Mouse (Mus musculus): Measurements from ENCODE around the gene Hils1.
A peak's percentile ranks its signal among the peaks of the same experiment; 100 is the strongest.
"Not testable (repeated sequence)": the region's sequence is repeated elsewhere in the genome, so short reads cannot be mapped to it uniquely, and the experiment has no call there.

Gene Hils1

GRCm38 (mm10) chr11:95006525-95007219 lies 39.3 kb downstream of the Hils1 start:
- peak; percentile 89 to 92 for DNase-seq

GRCm38 (mm10) chr11:95007418-95007817 lies 40.0 kb downstream of the Hils1 start:
- DNase-seq, result no peak

DNA sequence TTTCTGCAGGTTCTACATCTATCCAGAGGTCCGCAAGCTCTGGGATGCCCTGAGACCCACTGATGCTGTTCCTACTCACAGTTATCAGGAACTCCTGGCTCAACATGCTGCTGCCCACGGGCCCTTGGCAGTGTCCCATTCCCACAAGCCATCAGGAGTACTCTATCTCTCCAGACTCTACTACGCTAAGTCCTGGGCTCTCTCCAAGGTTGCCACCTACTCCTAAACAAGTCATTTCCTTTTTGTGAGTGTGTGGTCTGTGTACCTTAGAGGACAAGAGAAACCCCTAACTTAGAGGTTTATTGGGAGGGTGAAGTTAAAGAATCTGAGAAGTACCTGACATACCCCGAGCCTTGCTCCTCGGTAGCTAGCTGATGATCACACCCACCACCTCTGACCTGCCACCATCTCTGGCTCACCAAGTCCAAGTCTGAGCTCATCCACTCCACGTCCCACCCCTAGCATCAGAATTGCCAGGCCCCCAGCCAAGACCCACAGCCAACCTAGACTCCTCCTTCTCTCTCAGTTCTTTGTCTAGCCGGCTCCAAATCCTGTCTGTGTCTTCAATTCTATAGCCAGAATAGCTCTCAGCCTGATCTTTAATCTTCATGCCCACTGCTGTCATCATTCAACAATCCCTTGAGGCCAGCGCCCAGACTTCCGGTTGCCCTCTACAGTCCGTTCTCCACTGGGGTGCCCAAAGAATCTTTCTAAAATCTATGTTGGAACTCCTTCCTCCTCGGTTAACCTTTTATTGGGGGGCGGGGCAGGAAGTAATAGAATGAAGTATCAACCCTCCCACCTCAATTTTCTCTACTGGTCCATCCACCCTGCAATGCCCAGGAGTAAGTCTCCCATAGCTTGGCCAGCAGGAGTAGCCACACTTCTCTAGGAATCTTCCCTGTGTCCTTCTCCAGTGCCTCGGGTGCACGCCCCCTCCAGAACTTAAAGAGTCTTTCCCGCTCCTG lies 41.6 kb downstream of the Hils1 start:
- peak in 1 of 2 experiments; percentile 74 for DNase-seq

DNA sequence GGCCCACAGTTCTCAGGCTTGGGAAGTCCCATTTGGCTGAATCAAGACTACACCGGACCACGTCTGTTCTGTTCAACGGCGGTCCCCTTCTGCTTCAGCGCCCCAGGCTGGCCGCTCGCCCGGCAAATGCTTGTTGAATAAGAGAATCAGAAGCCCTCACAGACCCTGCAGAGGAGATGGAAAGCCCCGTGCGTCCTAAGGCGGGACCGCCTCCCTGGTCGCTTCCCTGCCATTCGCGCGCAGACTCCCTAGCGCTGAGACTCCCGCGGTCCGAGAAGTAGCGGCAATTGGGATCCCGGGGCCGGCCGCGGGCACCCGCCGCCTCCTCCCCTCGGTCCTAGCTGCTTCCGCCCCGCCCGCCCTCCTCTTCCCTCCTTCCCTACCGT lies 42.2 kb downstream of the Hils1 start, which contains the start of gene Samd14:
Gene Samd14, plus strand, starts transcription at position 251 of the 386 bp plus-strand sequence.
- peak; percentile 93 to 96 for DNase-seq

DNA sequence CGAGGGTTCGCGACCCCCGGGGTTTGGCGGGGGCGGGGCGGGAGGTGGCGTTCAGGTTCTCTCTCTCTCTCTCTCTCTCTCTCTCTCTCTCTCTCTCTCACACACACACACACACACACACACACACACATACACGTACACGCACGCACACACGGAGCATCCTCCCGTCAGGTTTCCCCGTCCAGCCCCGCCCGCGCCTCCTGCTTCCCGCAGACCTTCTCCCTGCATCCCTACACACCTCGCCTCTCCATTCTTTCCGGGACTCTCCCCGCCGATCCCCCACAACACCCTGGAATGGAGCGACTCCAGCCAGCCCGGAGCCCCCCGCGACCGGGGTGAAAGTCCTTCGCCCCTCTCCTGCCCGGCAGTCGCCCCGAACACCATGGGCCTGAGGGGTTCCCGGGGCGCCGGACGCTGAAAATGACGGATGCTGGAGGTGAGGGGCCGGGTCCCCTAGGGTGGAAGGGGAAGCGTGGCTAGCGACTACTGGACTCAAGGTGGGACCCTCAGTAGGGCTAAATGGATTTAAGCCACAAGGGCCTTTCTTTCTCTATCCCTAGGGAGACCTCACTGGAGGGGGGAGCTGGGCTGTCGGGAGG lies 42.8 kb downstream of the Hils1 start:
- peak; percentile 86 to 90 for DNase-seq

DNA sequence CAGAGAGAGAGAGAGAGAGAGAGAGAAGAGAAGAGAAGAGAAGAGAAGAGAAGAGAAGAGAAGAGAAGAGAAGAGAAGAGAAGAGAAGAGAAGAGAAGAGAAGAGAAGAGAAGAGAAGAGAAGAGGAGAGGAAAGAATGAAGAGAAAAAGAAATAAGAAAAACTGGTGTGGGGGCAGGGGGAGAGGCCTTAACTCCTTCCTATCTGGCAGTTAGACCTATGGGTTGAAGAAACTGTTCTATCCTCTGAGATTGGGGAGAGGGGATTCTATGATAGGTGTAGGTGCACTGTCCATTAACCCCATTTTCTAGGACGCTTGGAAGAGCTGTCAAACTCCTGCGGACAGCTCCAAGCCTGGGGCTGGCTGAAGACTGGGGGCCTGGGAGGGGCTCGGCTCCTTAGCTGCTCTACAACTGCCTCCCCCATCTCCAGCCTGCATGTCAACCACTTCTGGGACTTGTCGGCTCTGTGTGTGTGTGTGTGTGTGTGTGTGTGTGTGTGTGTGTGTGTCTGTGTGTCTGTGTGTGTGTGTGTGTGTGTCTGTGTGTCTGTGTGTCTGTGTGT lies 43.5 kb downstream of the Hils1 start:
- DNase-seq, result not testable (repeated sequence)

DNA sequence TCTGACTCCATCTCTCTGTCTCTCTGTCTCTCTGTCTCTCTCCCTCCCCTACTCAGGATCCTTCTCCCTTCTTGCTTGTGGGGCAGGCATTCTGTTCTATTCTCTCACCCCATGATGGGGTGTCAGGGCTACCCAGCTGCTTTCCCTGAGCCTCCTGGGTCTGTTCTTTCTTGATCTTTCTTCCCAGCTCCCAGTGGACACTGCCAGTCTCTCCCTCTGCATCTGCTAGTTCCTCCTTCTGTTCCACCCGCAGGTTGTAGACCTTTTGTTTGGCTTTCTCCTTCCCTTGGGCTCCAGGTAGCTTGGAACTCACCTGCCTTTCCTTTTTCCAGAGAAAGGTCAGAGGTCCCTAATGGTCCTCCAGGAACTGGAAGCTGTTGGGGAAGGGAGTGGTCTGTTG lies 44.0 kb downstream of the Hils1 start:
- DNase-seq, result no peak

- no peak for DNase-seq
Measured at GRCm38 (mm10) chr11:95012075-95012474, 44.7 kb downstream of the Hils1 start.

GRCm38 (mm10) chr11:95012487-95012886 lies 45.1 kb downstream of the Hils1 start:
- peak in 1 of 2 experiments; percentile 67 for DNase-seq

DNA sequence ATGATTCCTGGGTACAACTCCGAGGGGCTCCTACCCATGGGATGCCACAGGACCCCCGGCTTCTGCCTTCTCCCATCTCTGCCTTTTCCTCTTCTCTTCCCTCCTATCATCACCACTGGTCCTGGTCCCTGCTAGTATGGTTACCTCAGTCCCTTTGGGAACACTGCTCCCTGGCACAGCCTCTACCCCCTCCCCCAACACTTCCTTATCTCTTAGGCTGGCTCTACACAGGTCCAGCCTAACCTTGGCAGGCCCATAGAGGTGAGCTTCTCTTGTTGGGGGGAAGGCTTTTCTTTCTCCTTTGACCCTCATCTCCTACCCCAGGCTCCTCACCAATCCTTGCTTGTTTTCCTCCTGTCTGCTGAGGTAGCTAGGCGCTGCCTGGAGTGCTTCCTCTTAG lies 48.1 kb downstream of the Hils1 start:
- no peak for DNase-seq

All from cerebellum, postnatal 14 days (tissue).